Mouse (Mus musculus): ENCODE measurements around the gene Mon2.
"Not testable (repeated sequence)": the region's sequence is repeated elsewhere in the genome, so short reads cannot be mapped to it uniquely, and the experiment has no call there.

Mon2 gene

GRCm38 (mm10) chr10:123056463-123056862 is 19.8 kb downstream of the Mon2 start:
- DNase-seq: no peak

DNA sequence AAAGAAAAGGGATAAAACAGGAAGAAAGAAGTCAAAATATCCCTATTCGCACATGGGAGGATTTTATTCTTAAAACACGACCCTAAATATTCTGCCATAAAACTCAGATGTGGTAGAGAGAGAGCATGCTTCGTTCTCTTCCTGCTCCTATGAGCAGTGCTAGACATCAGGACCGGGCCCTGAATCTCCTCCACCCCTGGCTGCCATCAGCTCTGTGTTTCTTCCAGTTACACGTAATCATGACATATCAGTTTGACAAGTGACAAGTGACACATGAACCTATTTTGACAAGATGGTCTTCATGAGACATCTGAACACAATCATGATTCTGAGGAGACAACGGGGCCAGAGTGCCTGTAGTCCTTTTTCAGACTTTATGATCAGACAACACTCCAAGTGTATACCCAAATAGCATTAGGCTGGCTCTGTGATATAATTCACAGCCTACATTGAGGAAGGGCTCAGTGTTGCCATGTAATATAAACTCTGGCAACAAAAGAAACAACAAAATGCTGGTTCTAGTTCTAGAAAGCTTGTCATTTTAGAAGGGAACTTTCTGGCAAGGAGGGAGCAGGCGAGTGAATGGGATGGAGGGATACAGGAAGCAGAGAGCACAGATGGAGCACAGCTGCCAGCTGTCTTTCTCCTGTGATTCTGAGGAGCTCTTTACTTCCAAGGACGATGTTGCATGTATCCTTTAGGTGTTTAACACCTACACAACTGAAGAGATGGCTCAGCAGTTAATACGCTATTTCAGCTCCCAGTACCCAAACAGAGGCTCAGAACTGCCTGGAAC is 20.9 kb downstream of the Mon2 start:
- no peak for DNase-seq

DNA sequence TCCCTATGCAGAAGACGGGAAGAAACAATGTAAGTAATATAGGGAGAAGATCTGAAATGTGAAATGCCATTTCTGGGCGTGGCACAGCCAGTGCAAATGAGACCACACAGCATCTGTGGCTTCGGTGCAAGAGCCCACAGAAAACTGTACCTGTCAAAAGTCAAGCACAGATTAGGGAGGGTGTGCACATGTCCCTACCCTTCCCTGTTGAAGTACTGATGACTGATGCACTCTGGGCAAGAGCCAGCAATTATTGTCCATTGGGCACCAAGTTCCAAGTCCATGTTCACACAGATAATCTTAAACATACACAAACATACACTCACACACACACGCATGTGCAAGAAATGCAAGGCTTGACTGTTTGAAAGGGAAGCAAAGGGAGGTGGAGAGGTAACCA is 22.7 kb downstream of the Mon2 start:
- no peak for DNase-seq

DNA sequence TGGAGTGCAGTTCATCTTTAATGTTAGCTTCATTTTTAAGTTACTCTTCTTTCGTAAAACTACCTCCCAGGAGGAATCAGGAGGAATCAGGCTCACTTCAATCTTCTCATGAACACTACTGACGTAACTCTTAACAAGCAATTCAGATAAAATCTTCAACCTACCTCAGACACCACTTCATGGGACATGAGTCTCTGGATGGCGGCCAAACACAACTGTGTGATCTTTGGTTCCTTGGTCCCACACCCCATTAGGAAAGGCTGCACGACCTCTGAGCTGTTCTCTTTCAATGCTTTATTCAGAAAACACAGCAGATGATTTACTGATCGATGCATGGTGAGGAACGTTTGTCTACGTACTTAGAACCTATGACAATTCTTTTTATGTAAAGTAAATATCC is 24.3 kb downstream of the Mon2 start:
- peak; percentile 21 for DNase-seq

- DNase-seq: no peak
Observed at GRCm38 (mm10) chr10:123048730-123049129, 27.6 kb downstream of the Mon2 start.

- DNase-seq: no peak
Observed at GRCm38 (mm10) chr10:123039936-123040335, 36.4 kb downstream of the Mon2 start.

GRCm38 (mm10) chr10:123032078-123032646 is 44.1 kb downstream of the Mon2 start:
- no peak for DNase-seq

DNA sequence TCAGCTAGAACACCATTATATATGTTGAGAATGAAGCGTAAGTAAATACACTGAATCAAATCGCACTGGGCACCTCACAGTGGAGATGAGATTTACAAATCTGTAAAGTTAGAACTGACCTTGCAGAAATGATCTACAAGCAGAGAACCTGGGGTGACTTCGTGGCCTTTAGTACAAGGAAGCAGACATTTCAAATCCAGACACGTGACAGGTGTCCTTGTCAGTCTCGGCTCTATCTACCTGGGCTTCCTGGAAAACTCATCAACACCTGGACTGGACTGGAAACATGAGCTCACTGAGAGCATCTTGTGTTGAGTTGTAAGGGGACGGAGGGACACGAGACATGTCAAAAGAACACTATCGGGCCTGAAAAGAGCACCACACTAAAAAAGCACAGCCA is 44.9 kb downstream of the Mon2 start:
- no peak for DNase-seq

GRCm38 (mm10) chr10:123030589-123030988 is 45.7 kb downstream of the Mon2 start:
- DNase-seq: no peak

DNA sequence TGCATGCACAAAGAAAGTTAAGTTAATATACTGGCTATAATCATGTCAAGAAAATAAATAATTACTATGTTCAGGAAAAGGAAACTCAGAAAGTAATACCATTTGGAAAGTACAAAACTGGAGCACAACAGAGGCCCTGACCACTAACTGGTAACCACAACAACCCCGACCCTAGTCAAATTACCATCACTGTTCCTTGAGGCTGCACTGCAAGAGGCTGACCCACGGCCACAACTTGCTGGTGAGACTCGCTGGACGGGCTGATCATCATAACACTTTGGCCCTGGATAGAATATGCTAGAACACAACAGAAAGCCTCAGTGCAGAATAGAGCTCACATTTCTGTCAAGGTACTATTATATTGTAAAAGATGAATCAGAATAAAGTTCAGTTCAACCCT is 47.4 kb downstream of the Mon2 start:
- DNase-seq: no peak

DNA sequence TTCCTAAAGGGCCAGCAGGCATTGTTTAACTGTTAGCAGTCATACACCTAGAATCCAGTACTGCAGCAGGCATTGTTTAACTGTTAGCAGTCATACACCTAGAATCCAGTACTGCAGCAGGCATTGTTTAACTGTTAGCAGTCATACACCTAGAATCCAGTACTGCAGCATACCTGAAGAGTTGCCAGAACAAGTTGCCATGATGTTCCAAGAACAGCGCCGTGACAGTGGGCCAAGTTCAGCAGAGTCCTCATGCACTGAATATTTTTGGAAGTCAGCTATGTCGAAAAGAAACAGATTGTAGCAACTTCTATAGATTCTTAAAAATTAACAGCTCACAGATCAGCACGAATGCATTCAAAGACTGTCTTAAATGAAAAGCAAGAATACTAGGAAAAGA is 49.6 kb downstream of the Mon2 start:
- DNase-seq: not testable (repeated sequence)

- DNase-seq: no peak
Observed at GRCm38 (mm10) chr10:123013435-123013834, 62.9 kb downstream of the Mon2 start.

DNA sequence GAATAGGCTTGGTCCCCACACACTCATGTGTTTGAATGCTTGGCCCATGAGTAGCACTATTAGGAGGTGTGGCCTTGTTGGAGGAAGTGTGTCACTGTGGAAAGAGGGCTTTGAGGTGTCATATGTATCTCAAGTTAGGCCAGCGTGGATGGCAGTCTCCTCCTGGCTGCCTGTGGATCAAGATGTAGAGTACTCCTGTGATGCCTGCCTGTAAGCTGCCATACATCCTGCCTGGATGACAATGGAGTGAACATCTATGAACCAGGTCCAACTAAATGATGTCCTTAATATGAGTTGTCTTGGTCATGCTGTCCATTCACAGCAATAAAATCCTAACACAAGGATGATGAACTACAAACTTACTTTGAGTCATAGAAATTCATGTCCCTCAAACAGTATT is 64.9 kb downstream of the Mon2 start:
- no peak for DNase-seq

- DNase-seq: no peak
Observed at GRCm38 (mm10) chr10:123005237-123006185, 70.8 kb downstream of the Mon2 start.

DNA sequence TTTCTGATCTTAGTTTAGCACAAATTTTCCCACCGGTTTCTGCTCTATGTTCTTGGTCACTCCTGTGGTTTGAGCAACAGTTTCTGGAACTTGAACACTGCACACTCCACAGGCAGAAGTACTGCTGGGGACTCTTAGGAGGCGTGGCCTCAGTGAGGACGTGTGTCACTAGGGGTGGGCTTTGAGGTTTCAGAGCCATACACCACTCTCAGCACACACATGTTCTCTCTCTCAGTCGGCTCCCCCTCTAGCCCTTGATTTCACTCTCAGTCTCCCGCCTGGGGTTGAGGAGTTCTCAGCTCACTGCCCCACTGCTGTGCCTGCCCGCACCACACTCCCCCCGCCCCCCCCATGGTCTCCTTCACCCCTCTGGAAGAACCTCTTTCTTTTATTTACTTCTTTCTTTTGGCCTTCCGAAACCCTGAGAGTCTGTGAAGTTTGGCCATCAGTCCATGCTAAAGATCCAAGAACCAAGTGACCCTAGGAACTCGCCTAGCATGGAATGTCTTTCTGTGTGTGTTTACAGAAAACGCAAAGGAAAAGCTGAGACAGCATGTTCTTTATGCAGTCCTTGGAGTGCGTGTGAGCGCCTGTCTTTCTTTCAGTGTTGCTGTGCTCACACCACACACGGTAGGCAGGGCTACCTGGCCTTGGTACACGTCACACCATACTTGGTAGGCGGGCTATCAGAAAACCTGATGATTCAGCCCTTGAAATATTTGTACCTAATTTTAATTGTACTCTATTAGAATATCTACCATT is 71.6 kb downstream of the Mon2 start:
- no peak for DNase-seq

DNA sequence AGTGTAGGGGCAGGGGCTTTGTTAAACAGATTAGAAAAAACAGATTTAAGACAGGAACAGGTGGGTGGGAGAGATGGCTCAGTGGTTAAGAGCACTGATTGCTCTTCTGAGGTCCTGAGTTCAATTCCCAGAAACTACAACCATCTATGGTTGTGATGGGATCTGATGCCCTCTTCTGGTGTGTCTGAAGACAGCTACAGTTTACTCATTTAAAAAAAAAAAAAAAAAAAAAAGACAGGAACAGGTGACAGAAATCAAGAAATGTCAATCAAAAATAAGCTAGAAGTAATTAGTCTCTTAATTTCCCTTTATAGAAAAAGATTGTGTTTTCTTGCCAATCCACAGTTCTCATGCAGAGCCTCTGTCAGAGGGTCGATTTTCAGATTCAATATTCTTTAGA is 74.3 kb downstream of the Mon2 start:
- no peak for DNase-seq

GRCm38 (mm10) chr10:123001363-123001762 is 74.9 kb downstream of the Mon2 start:
- DNase-seq: no peak

GRCm38 (mm10) chr10:122999356-122999755 is 76.9 kb downstream of the Mon2 start:
- DNase-seq: no peak

- no peak for DNase-seq
Observed at GRCm38 (mm10) chr10:122997852-122998251, 78.5 kb downstream of the Mon2 start.

DNA sequence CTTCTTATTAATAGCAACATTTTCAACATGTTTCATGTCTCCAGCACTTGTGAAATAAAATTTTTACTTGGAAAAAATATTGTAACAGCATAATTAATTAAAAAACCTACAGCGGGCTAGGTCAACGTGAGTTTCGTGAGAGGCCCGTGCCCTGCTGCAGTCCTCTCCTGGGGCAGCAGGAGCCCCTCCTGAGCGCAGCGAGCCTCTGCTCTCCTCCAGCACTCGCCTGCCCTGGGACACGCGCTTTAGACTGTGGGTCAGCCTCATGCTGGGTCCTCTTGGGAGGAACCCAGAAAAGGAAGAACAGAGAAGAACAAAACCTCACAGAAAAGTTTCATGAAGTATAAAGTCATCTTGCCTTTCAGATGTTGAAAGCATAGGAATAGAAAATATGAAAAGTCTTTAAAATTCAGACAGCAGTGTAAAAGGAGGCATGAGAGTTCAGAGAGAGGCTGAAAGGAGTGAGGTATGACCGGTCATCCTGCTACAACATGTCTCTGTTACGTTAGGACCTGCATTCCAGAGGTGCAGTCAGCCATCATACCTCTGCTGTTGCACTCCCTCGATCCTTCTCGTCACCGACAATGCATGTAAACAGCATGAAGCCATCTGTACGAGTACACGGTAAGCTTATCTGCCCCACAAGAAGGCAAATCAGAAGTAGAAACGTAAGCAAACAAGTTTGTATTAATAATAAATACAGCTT is 81.8 kb downstream of the Mon2 start:
- no peak for DNase-seq

GRCm38 (mm10) chr10:122991648-122992047 is 84.7 kb downstream of the Mon2 start:
- DNase-seq: no peak

DNA sequence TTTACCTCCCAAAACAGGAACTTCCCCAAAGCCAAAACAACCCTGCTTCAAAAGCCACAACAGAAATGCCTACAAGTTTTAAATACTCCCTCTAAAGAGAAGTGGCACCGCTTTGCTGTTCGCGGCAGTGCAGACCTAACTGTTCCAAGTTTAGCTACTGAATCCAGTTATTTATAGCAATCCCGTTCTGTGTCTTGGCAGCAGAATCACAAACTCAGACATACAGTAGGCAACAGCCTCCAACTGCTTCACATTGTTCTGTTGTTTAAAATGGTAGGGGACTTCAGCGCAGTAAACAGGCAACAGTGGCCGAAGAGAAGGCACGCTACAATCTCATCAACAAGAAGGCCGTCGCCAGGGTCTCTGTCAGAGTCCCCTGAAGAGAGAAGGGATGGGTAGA is 85.3 kb downstream of the Mon2 start:
- no peak for DNase-seq
